Mouse (Mus musculus) B cell, adult 67 days (primary cell): Measurements from ENCODE around the gene Aacs. TPM values are rescaled to one million over a fixed set of nuclear protein-coding genes. Genes with fewer than 3 reads are reported as not detected.

Experiments
- total RNA-seq, 2 experiments: library from RNA; stranded (reverse); gene quantifications; 4 replicates each; pipeline ENCODE4 v1.2.4; 2023

Aacs gene
- 10 to 100 TPM; 26.5 to 31.9 TPM for total RNA-seq

DNA sequence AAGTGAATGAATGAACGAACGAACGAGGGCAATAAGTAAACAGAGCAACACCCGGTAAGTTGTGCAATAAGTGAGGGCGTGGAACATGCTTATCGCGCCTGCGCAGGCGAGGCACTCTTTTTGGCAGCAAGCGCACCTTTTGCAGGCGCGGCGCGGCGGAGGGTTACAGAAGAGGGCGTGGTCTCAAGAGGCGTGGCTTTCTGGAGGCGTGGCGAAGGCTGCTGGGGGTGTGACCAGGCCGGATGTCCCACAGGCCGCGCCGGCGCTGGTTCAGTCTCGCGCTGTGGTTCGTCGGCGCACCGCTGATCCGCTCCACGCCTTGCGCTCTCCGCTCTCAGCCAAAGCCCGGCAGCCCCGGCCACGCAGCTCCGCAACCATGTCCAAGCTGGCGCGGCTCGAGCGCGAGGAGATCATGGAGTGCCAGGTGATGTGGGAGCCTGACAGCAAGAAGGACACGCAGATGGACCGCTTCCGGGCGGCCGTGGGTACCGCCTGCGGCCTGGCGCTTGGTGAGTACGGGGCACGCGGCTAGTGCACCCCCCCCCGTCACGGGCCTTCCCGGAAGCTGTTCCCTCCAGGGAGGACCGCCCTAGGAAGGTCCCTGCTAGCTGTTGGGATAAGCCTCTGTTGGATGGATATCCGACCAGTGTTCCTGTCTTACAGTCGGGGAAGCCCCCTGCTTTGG is at the start of gene Aacs:
Aacs (plus strand) TSS at position 214 of the 685 bp plus-strand sequence.

GRCm38 (mm10) chr5:125433793-125434337 is 41.7 kb upstream of the Aacs start, which contains the start of gene Dhx37:
Gene Dhx37, minus strand, starts transcription at chr5:125434121.

GRCm38 (mm10) chr5:125441234-125442114 is 34.1 kb upstream of the Aacs start, which contains the start of gene Bri3bp:
Gene Bri3bp, plus strand, starts transcription at chr5:125441568.

GRCm38 (mm10) chr5:125531634-125532033 is 56.0 kb downstream of the Aacs start, which contains the start of gene Tmem132b:
Gene Tmem132b, plus strand, starts transcription at chr5:125531774.

Other genes with a start within 250 kb of the Aacs start
- gene Scarb1, start 134.7 kb upstream of the Aacs start, total RNA-seq, result 10 to 100 TPM; 10.5 to 14.6 TPM
- 1 to 10 TPM in 1 of 2 experiments, not detected in 1; 1.1 TPM for gene Gm10382, start 86.5 kb upstream of the Aacs start, total RNA-seq
- gene Ubc, start 85.6 kb upstream of the Aacs start, total RNA-seq, result 1,000 to 10,000 TPM; 1,552 to 1,869 TPM
- gene Dhx37, start 41.7 kb upstream of the Aacs start, total RNA-seq, result 10 to 100 TPM; 20.8 to 23.7 TPM
- gene Bri3bp, start 34.2 kb upstream of the Aacs start, total RNA-seq, result 10 to 100 TPM; 29.0 to 30.0 TPM
- not detected for gene Tmem132b, start 56.0 kb downstream of the Aacs start, total RNA-seq